Mouse (Mus musculus): ENCODE data around the gene Sparcl1.

DNA sequence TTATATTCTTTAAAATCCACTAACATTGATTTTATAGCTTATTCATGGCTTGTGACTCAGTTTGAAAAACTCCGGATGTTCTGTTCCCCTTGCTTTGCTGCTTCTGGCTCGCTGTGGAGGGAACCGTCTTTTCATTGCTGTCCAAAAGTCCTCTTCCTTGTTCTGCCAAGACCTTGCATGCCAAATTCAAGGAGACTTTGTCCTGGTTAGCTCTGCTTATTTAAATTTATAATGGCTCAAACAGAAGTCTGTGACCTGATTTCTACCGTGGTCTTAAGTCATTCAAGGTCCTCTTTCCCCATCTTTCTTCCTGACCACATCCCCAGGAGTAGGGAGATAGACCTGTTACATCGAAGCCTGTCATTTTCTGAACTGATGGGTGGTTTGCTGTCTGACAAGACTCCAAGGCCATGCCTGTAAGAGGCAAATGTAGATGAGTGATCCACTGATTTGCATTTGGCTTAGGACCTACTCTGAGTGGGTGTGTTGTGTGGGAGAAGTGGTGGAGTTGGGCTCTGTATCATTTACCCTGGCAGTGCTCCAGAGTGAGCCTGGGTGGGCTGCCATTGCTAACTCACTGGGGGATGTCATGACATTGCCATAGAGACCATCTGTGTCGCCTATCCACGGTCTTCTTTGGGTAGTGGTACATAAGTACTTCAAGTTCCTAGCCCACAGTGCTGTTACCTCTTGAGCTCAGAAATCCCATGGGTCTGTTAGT is 45.0 kb upstream of the Sparcl1 start:
- TF ChIP-seq CTCF (IDR thresholded peaks at IDR 0.05; ENCODE audit: borderline replicate concordance, insufficient read depth, low read depth, low read length): no peak
- TF ChIP-seq POLR2A (IDR thresholded peaks at IDR 0.05; ENCODE audit: borderline replicate concordance, insufficient read depth, low read length): no peak

Data from cerebellum, adult 2 months (tissue).